8 mouse cellular contexts compared by ENCODE assay signal in the genomic region with DNA sequence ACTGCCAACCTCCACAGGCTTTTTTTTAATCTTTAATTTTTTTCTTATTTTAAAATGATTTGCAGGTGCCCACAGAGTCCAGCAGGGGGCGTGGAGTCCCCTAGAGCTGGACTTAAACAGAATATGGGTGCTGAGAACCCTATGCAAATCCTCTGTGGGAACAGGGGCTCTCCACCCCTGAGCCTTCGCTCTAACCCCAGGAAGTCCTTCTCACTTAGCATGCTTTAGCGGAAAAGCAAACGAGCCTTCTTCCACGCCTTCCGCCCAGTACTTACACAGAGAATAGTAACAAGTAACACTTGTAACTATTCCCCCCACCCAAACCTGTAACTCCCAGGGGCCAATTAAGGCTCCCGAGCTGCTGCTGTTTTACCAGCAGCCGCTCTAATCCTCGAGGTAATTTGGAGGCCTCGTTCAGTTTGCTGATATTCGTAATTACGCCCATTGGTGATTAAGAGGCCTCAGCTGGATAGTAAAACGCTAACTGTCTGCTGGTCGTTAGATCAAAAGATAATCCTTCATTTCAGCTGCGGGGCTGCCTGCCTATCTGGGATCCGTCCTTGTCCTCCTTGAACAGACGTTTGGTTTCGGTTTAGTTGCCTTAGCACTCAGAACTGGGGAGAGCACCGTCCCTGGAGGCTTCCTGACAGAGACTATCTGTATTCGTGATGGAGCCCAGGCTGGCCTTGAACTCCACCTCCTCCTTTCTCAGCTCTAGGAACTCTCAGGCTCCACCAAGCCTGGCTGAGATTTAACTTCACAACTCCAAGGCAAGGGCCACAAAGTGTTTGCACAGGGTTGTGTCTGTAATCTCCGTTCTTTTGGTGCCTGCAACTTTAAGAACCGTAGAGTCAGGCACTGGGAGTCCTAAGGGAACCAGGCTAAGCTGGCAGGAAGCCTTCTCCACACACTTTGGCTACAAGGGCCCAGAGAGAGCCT. TPM values are rescaled to one million over a fixed set of nuclear protein-coding genes. Genes with fewer than 3 reads are reported as not detected.
A peak's percentile ranks its signal among the peaks of the same experiment; 100 is the strongest.
DNase-seq lines count a peak whose midpoint lies in the region; ATAC-seq and TF ChIP-seq lines count a peak whose summit lies in the region.

No protein-coding gene starts in this region.

- peak overlapping the region; percentile 33; the same call in 1 of the 2 replicates for H3K27ac ChIP-seq in forebrain, embryonic 14.5 days (ENCODE audit: low read depth, low read length)
- H3K27ac ChIP-seq in intestine, postnatal 0 days (ENCODE audit: low read depth, low read length) = no peak overlapping the region
- H3K27ac ChIP-seq in stomach, embryonic 16.5 days (ENCODE audit: low read length) = no peak overlapping the region

- intact Hi-C loops in left cerebral cortex, postnatal 4 days (cut with DNase I) = no loop called here
- intact Hi-C loops in left cerebral cortex, postnatal 36 days (cut with DNase I) = no loop called here

- WGBS in forebrain, embryonic 14.5 days = 11% methylated on average over 22 of the region's 22 CpGs
- WGBS in intestine, postnatal 0 days = 21% methylated on average over 22 of the region's 22 CpGs
- 29% methylated on average over 22 of the region's 22 CpGs for WGBS in stomach, embryonic 16.5 days

- peak; percentile 58 for TF ChIP-seq CTCF in intestine, postnatal 0 days (IDR thresholded peaks at IDR 0.05; ENCODE audit: low read depth)

- no peak for ATAC-seq in forebrain, embryonic 14.5 days
- ATAC-seq in intestine, postnatal 0 days = no peak
- ATAC-seq in stomach, embryonic 16.5 days (ENCODE audit: insufficient read depth, low FRiP score) = no peak

- peaks cover 3% of the 10 kb centered on the region; the same call in 1 of the 2 replicates for H3K27me3 ChIP-seq in forebrain, embryonic 14.5 days (replicated peaks; ENCODE audit: control insufficient read depth, insufficient read depth, low read length)
- H3K27me3 ChIP-seq in intestine, postnatal 0 days (replicated peaks; ENCODE audit: control insufficient read depth, insufficient read depth, low read length) = no peaks in the 10 kb centered on the region; the same call in none of the 2 replicates
- no peaks in the 10 kb centered on the region for H3K27me3 ChIP-seq in stomach, embryonic 16.5 days (ENCODE audit: control insufficient read depth, insufficient read depth, low read length)

- DNase-seq in left cerebral cortex, postnatal 4 days = peak; percentile 27
- DNase-seq in left cerebral cortex, postnatal 36 days (ENCODE audit: low spot score in 2 of 2) = no peak
- peak; percentile 35 for DNase-seq in NIH3T3 (ENCODE audit: low read depth)
- peak; percentile 55 for DNase-seq in forebrain, embryonic 14.5 days (ENCODE audit: low spot score)
- DNase-seq in thymus, postnatal 36 days = no peak
- DNase-seq in right cerebral cortex, postnatal 25 days = no peak

- peaks cover 21% of the 10 kb centered on the region for H3K4me1 ChIP-seq in forebrain, embryonic 14.5 days (ENCODE audit: control insufficient read depth, insufficient read depth, low read length)
- no peaks in the 10 kb centered on the region for H3K4me1 ChIP-seq in intestine, postnatal 0 days (replicated peaks; ENCODE audit: control insufficient read depth, insufficient read depth, low read length)
- H3K4me1 ChIP-seq in stomach, embryonic 16.5 days (ENCODE audit: control insufficient read depth, insufficient read depth, low read length) = peaks cover 4% of the 10 kb centered on the region; the same call in 1 of the 2 replicates

- no peak overlapping the region for H3K9ac ChIP-seq in forebrain, embryonic 14.5 days (ENCODE audit: low read length)
- H3K9ac ChIP-seq in intestine, postnatal 0 days (ENCODE audit: low read depth, low read length) = no peak overlapping the region
- 0 out of 2 replicates have a peak overlapping the region, but pooled peaks have one; percentile 23 for H3K9ac ChIP-seq in stomach, embryonic 16.5 days (ENCODE audit: low read length)

- H3K9me3 ChIP-seq in forebrain, embryonic 14.5 days (replicated peaks; ENCODE audit: control insufficient read depth, low read length) = no peaks in the 10 kb centered on the region
- no peaks in the 10 kb centered on the region for H3K9me3 ChIP-seq in intestine, postnatal 0 days (ENCODE audit: control insufficient read depth)
- no peaks in the 10 kb centered on the region for H3K9me3 ChIP-seq in stomach, embryonic 16.5 days (replicated peaks; ENCODE audit: control insufficient read depth, low read length)

- no peak overlapping the region for H3K4me3 ChIP-seq in forebrain, embryonic 14.5 days (ENCODE audit: low read depth, low read length)
- no peak overlapping the region for H3K4me3 ChIP-seq in intestine, postnatal 0 days (ENCODE audit: low read depth, low read length)
- no peak overlapping the region for H3K4me3 ChIP-seq in stomach, embryonic 16.5 days (replicated peaks; ENCODE audit: low read length)

- peak overlapping the region; percentile 18; the same call in 1 of the 2 replicates for H3K4me2 ChIP-seq in forebrain, embryonic 14.5 days (ENCODE audit: low read length)
- peak overlapping the region; percentile 48 for H3K4me2 ChIP-seq in intestine, postnatal 0 days (replicated peaks; ENCODE audit: low read depth)
- H3K4me2 ChIP-seq in stomach, embryonic 16.5 days (ENCODE audit: low read depth, low read length) = 0 out of 2 replicates have a peak overlapping the region, but pooled peaks have one; percentile 14

- no peaks in the 10 kb centered on the region for H3K36me3 ChIP-seq in forebrain, embryonic 14.5 days (ENCODE audit: control insufficient read depth, insufficient read depth, low read length)
- no peaks in the 10 kb centered on the region for H3K36me3 ChIP-seq in intestine, postnatal 0 days (ENCODE audit: control insufficient read depth, insufficient read depth)
- no peaks in the 10 kb centered on the region for H3K36me3 ChIP-seq in stomach, embryonic 16.5 days (ENCODE audit: control insufficient read depth, insufficient read depth, low read length)

RNA-seq across cellular contexts. Expression of a gene that starts 8.0 kb away (rescaled TPM):
- 1 to 10 TPM; 1.1 TPM for total RNA-seq in left cerebral cortex, postnatal 4 days (2021)
- total RNA-seq in left cerebral cortex, postnatal 36 days (2021) = 1 to 10 TPM; 1.7 to 2.5 TPM
- polyA plus RNA-seq in forebrain, embryonic 14.5 days (2014; fragmentation: Nextera tagmentation; extraction: Ambion mirVana) = 0.36 and 0.64 TPM in 2 replicates
- polyA plus RNA-seq in intestine, postnatal 0 days (2015; fragmentation: Nextera tagmentation; extraction: Ambion mirVana) = 2.3 and 2.8 TPM in 2 replicates
- polyA plus RNA-seq in stomach, embryonic 16.5 days (2015; fragmentation: Nextera tagmentation; extraction: Ambion mirVana) = 6.0 and 7.5 TPM in 2 replicates

RNA-seq across cellular contexts. Expression of a gene that starts 23.4 kb away (rescaled TPM):
- under 1 TPM in 1 of 2 experiments, not detected in 1; 0.16 TPM for total RNA-seq in left cerebral cortex, postnatal 4 days (2021)
- not detected for total RNA-seq in left cerebral cortex, postnatal 36 days (2021)
- 0.09 and 0.14 TPM in 2 replicates for polyA plus RNA-seq in forebrain, embryonic 14.5 days (2014; fragmentation: Nextera tagmentation; extraction: Ambion mirVana)
- polyA plus RNA-seq in intestine, postnatal 0 days (2015; fragmentation: Nextera tagmentation; extraction: Ambion mirVana) = not detected in 2 replicates
- 0.13 TPM in 1 of 2 replicates, not detected in the other for polyA plus RNA-seq in stomach, embryonic 16.5 days (2015; fragmentation: Nextera tagmentation; extraction: Ambion mirVana)

Comparison
In these comparisons a context has a peak if more than half of its experiments do, and no peak if none do; other contexts are left out.
1. DNase-seq: peak in left cerebral cortex, postnatal 4 days (single experiment), NIH3T3 (single experiment) and forebrain, embryonic 14.5 days (single experiment); none in left cerebral cortex, postnatal 36 days (0 of 2), thymus, postnatal 36 days (0 of 2) and right cerebral cortex, postnatal 25 days (single experiment).
2. Peak in every context shown above with its lines, with median percentiles within 50 percentile points of each other: H3K4me2 ChIP-seq.